Mouse (Mus musculus) G1E (cell line): ENCODE measurements at regions not wholly inside any gene's neighbourhood (a gene's known extent, or its start where the extent isn't known, plus 50 kb on each side); places are given as distances from the start of the nearest gene placed in this dataset.

ENCODE experiments used
- ATAC-seq: 2 replicates; pipeline ENCODE4 v1.8.0; 2016; ENCODE audit warnings: mild to moderate bottlenecking; ENCODE audit not compliant: insufficient number of reproducible peaks, poor library complexity, low FRiP score, severe bottlenecking; ENCODE audit errors: extremely low read depth
- DNase-seq: peaks from one replicate; pipeline ENCODE4 v3.0.0; 2012; ENCODE audit warnings: low spot score
- H3K27me3 ChIP-seq: 2 replicates; pipeline ENCODE4 v1.6.1; 2012; ENCODE audit warnings: mild to moderate bottlenecking, low read length, inconsistent platforms; ENCODE audit not compliant: insufficient read depth
- H3K36me3 ChIP-seq: replicated peaks from 2 replicates; pipeline ENCODE3; 2012; ENCODE audit warnings: mild to moderate bottlenecking, inconsistent platforms
- H3K4me1 ChIP-seq: 2 replicates; pipeline ENCODE4 v1.6.1; 2012; ENCODE audit warnings: low read depth, low read length, inconsistent platforms, mixed read lengths; ENCODE audit not compliant: insufficient read depth
- H3K4me3 ChIP-seq: 2 replicates; pipeline ENCODE4 v1.5.1; 2012; ENCODE audit warnings: low read depth, mild to moderate bottlenecking, inconsistent platforms, low read length, moderate library complexity, mixed read lengths
- H3K9me3 ChIP-seq: replicated peaks from 2 replicates; pipeline ENCODE4 v1.6.1; 2012; ENCODE audit warnings: inconsistent platforms
- CTCF ChIP-seq: IDR thresholded peaks from 2 replicates; pipeline ENCODE4 v1.5.1; 2012; ENCODE audit warnings: low read depth, low read length, inconsistent platforms, mixed read lengths
- GATA1 ChIP-seq: IDR thresholded peaks from 2 replicates; pipeline ENCODE4 v1.6.1; 2012; ENCODE audit warnings: borderline replicate concordance, low read length, inconsistent platforms, mixed read lengths
- GATA2 ChIP-seq: IDR thresholded peaks from 2 replicates; pipeline ENCODE4 v1.6.1; 2012; ENCODE audit warnings: low read depth, low read length, inconsistent platforms, borderline replicate concordance
- POLR2AphosphoS5 ChIP-seq: IDR thresholded peaks from 2 replicates; pipeline ENCODE4 v1.6.1; 2012; ENCODE audit warnings: low read depth, low read length, inconsistent platforms; ENCODE audit not compliant: insufficient replicate concordance
- TAL1 ChIP-seq: conservative IDR thresholded peaks from 2 replicates; pipeline ENCODE4 v1.6.1; 2012; ENCODE audit warnings: low read depth, low read length, inconsistent platforms, mixed read lengths

GRCm38 (mm10) chr15:68811041-68811440 is 2310.3 kb upstream of the Lrrc6 start:
- DNase-seq (no peak), ATAC-seq (no peak)
- Histone ChIP-seq H3K9me3 (peaks cover 25% of the 10 kb centered on the region), H3K36me3 (no peaks in the 10 kb centered on the region), H3K27me3 (no peaks in the 10 kb centered on the region), H3K4me3 (no peak overlapping the region), H3K4me1 (no peaks in the 10 kb centered on the region)
- TF ChIP-seq CTCF (no peak), POLR2AphosphoS5 (no peak), GATA2 (no peak), TAL1 (no peak), GATA1 (no peak)

DNA sequence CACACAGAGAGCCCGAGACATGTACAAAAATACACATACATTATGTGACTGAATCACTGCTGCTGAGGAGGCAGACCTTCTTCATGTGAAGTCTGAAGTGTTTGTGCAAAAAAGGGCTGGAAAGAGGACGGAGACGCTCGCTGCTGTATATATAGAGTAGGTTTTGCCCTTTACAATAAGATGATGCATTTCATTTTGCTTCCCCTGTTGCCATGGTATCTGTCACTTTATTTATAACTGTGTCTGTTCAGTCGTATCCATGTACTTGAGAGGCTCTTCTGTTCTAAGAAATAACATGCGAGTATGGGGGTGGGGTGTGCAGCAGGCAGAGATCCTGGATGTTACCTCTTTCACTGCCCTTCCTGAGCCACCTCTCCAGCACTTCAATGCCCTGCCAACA is 2309.9 kb upstream of the Lrrc6 start:
- ATAC-seq (no peak), DNase-seq (no peak)
- Histone ChIP-seq H3K4me1 (no peaks in the 10 kb centered on the region), H3K9me3 (peaks cover 24% of the 10 kb centered on the region), H3K4me3 (no peak overlapping the region), H3K36me3 (no peaks in the 10 kb centered on the region), H3K27me3 (no peaks in the 10 kb centered on the region)
- no peak for TF ChIP-seq CTCF
- no peak for TF ChIP-seq POLR2AphosphoS5
- TF ChIP-seq GATA2 = no peak
- TF ChIP-seq TAL1 = no peak
- TF ChIP-seq GATA1 = no peak

DNA sequence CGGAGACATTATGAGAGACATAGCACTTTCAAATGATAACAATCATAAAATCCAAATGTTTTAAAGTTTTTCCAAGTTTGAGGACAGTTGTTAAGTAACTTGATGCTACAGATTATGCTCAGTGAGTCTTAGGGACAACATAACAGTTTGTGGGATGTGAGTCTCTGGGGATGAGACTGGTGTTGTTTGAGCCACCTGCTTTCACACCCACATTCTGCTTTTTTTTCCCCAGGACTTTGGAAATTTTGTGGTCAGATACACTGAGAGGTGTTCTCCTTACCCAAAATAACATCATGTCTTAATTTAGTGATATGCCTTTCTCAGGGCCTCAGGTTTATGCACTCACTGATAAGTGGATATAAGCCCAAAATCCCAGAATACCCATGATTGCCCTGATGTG is 2307.5 kb upstream of the Lrrc6 start:
- DNase-seq = no peak
- no peaks in the 10 kb centered on the region for H3K4me1 ChIP-seq
- no peaks in the 10 kb centered on the region for H3K27me3 ChIP-seq
- TF ChIP-seq GATA1 = no peak
- no peak for TF ChIP-seq GATA2
- no peak for TF ChIP-seq POLR2AphosphoS5
- no peak for TF ChIP-seq TAL1
- TF ChIP-seq CTCF = no peak
- H3K9me3 ChIP-seq = peaks cover 22% of the 10 kb centered on the region
- no peak for ATAC-seq
- H3K4me3 ChIP-seq = no peak overlapping the region
- no peaks in the 10 kb centered on the region for H3K36me3 ChIP-seq

- H3K27me3 ChIP-seq = no peaks in the 10 kb centered on the region
- no peaks in the 10 kb centered on the region for H3K36me3 ChIP-seq
- H3K4me1 ChIP-seq = no peaks in the 10 kb centered on the region
- DNase-seq (no peak), ATAC-seq (no peak)
- TF ChIP-seq POLR2AphosphoS5 = no peak
- TF ChIP-seq GATA2 = no peak
- no peak for TF ChIP-seq GATA1
- TF ChIP-seq TAL1 = no peak
- TF ChIP-seq CTCF = no peak
- no peak overlapping the region for H3K4me3 ChIP-seq
- H3K9me3 ChIP-seq = peaks cover 5% of the 10 kb centered on the region; the same call in 1 of the 2 replicates
Observed at GRCm38 (mm10) chr15:68804254-68804653, 2303.5 kb upstream of the Lrrc6 start.

- Histone ChIP-seq H3K4me3 (no peak overlapping the region), H3K36me3 (no peaks in the 10 kb centered on the region), H3K27me3 (no peaks in the 10 kb centered on the region), H3K9me3 (peaks cover 5% of the 10 kb centered on the region; the same call in 1 of the 2 replicates), H3K4me1 (no peaks in the 10 kb centered on the region)
- DNase-seq = no peak
- no peak for ATAC-seq
- no peak for TF ChIP-seq TAL1
- no peak for TF ChIP-seq GATA2
- TF ChIP-seq POLR2AphosphoS5 = no peak
- no peak for TF ChIP-seq CTCF
- TF ChIP-seq GATA1 = no peak
Observed at GRCm38 (mm10) chr15:68801763-68802162, 2301.1 kb upstream of the Lrrc6 start.

DNA sequence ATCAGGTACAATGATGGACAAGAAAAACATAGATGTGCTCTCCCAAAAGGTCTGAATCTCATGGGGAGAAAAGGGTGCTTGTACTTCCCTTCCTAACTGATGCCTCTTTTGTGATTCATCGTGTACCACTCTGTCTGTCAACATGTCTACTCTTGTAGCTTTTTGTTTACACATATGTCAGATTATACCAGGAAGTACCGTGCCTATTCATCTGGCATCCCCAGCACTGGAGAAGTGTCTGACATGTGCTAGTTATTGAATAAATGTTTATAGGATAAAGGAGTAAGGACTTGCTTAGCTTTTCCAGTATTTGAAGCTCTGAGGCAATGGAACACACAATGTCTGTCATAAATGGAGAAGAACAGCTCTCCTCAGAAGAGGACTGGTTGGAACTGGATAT is 2296.7 kb upstream of the Lrrc6 start:
- DNase-seq (no peak), ATAC-seq (no peak)
- H3K27me3 ChIP-seq = no peaks in the 10 kb centered on the region
- TF ChIP-seq GATA2 (no peak), GATA1 (no peak), CTCF (no peak), POLR2AphosphoS5 (no peak), TAL1 (no peak)
- H3K4me3 ChIP-seq = no peak overlapping the region
- H3K4me1 ChIP-seq = no peaks in the 10 kb centered on the region
- H3K9me3 ChIP-seq = peaks cover 7% of the 10 kb centered on the region
- H3K36me3 ChIP-seq = no peaks in the 10 kb centered on the region

GRCm38 (mm10) chr15:68795239-68795960 is 2294.7 kb upstream of the Lrrc6 start:
- no peak overlapping the region for H3K4me3 ChIP-seq
- H3K4me1 ChIP-seq = no peaks in the 10 kb centered on the region
- TF ChIP-seq GATA1 (no peak), GATA2 (no peak)
- H3K9me3 ChIP-seq = peaks cover 4% of the 10 kb centered on the region; the same call in 1 of the 2 replicates
- ATAC-seq = no peak; the same call in 1 of the 2 replicates
- no peaks in the 10 kb centered on the region for H3K36me3 ChIP-seq
- H3K27me3 ChIP-seq = no peaks in the 10 kb centered on the region
- no peak for DNase-seq
